Comparison of ENCODE assay signal across 31 mouse cellular contexts in genomic region chr1:61321513-61322145, GRCm38 (mm10).
DNase-seq lines count a peak whose midpoint lies in the region; ATAC-seq and TF ChIP-seq lines count a peak whose summit lies in the region.
"Had no signal": no experiment of that assay in that cellular context is flagged by ENCODE, and none has a peak within 500 bp of the region (broad histone marks: within the 10 kb centered on the region; RNA-seq: fewer than 3 reads in every experiment).

No protein-coding gene starts in this region.

- 53% methylated on average over 6 of the region's 6 CpGs for WGBS in kidney, embryonic 15.5 days
- 43% methylated on average over 6 of the region's 6 CpGs for WGBS in limb, embryonic 14.5 days

- H3K4me2 ChIP-seq in kidney, embryonic 15.5 days = no peak overlapping the region
- no peak overlapping the region for H3K4me2 ChIP-seq in limb, embryonic 14.5 days (replicated peaks; ENCODE audit: low read depth, low read length, severe bottlenecking)
- H3K4me2 ChIP-seq: forebrain, embryonic 12.5 days; heart, embryonic 11.5 days; hindbrain, embryonic 14.5 days; liver, embryonic 12.5 days; neural tube, embryonic 15.5 days had no signal

- H3K4me1 ChIP-seq in kidney, embryonic 15.5 days = 0 out of 2 replicates have a peak, but pooled peaks cover 4% of the 10 kb centered on the region
- peaks cover 9% of the 10 kb centered on the region for H3K4me1 ChIP-seq in limb, embryonic 14.5 days (ENCODE audit: control insufficient read depth, insufficient read depth, low read length)
- H3K4me1 ChIP-seq: forebrain, embryonic 12.5 days; liver, embryonic 12.5 days; neural tube, embryonic 15.5 days had no signal

- peak; percentile 77 for ATAC-seq in kidney, embryonic 15.5 days (replicated peaks; ENCODE audit: low FRiP score)
- peak; percentile 50; the same call in 1 of the 2 replicates for ATAC-seq in limb, embryonic 14.5 days (ENCODE audit: low FRiP score, low read depth)
- ATAC-seq in erythroid progenitor cell, adult 5-6 weeks (replicated peaks; ENCODE audit: low FRiP score, poor library complexity, severe bottlenecking) = no peak
- ATAC-seq: CD4-positive, CD25-positive, alpha-beta regulatory T cell, adult 4 months; intestine, postnatal 0 days; liver, embryonic 12.5 days; liver, postnatal 0 days had no signal

- no peak overlapping the region for H3K4me3 ChIP-seq in kidney, embryonic 15.5 days (replicated peaks)
- no peak overlapping the region for H3K4me3 ChIP-seq in limb, embryonic 14.5 days (replicated peaks; ENCODE audit: low read length)
- H3K4me3 ChIP-seq: erythroblast, embryonic 14.5 days; forebrain, embryonic 12.5 days; gastrocnemius, adult 2 months; layer of hippocampus, adult 2 months; left cerebral cortex, adult 2 months; liver, embryonic 12.5 days; neural tube, embryonic 15.5 days had no signal

- H3K36me3 ChIP-seq in kidney, embryonic 15.5 days = no peaks in the 10 kb centered on the region
- no peaks in the 10 kb centered on the region for H3K36me3 ChIP-seq in limb, embryonic 14.5 days (ENCODE audit: control insufficient read depth, insufficient read depth, low read length)
- H3K36me3 ChIP-seq: forebrain, embryonic 12.5 days; liver, embryonic 12.5 days; neural tube, embryonic 15.5 days had no signal

- no peak overlapping the region for H3K9ac ChIP-seq in kidney, embryonic 15.5 days
- H3K9ac ChIP-seq in limb, embryonic 14.5 days (ENCODE audit: low read depth, low read length, severe bottlenecking) = no peak overlapping the region
- H3K9ac ChIP-seq: forebrain, embryonic 12.5 days; hindbrain, embryonic 14.5 days; liver, embryonic 12.5 days; liver, postnatal 0 days; neural tube, embryonic 15.5 days had no signal

- H3K27ac ChIP-seq in kidney, embryonic 15.5 days = no peak overlapping the region
- peak overlapping the region; percentile 55; the same call in 1 of the 2 replicates for H3K27ac ChIP-seq in limb, embryonic 14.5 days (replicated peaks; ENCODE audit: low read depth, low read length)
- H3K27ac ChIP-seq: forebrain, embryonic 12.5 days; gastrocnemius, adult 2 months; hindbrain, embryonic 14.5 days; layer of hippocampus, adult 2 months; left cerebral cortex, adult 2 months; liver, embryonic 12.5 days; macrophage; neural tube, embryonic 15.5 days had no signal

- TF ChIP-seq POLR2A in limb, embryonic 14.5 days (IDR thresholded peaks at IDR 0.05; ENCODE audit: borderline replicate concordance, extremely low read depth, insufficient read depth, insufficient read length) = no peak

- no peak for DNase-seq in kidney, postnatal 4 days
- peak; percentile 20 for DNase-seq in right cerebral cortex, adult 18-20 months
- DNase-seq in right cerebral cortex, postnatal 4 days = no peak
- DNase-seq in forelimb bud, embryonic 11.5 days (ENCODE audit: low read depth, low spot score) = peak; percentile 69
- DNase-seq in limb, embryonic 14.5 days (ENCODE audit: low spot score) = peak; percentile 32
- DNase-seq in urinary bladder, adult 2 months (ENCODE audit: low spot score) = no peak
- DNase-seq: adrenal gland, postnatal 25 days; cerebellum, adult 2 months; cerebellum, postnatal 14 days; gastrocnemius, adult 2 months; gastrocnemius, postnatal 36 days; heart, adult 18-20 months; heart, postnatal 4 days; kidney, postnatal 10 days; liver, postnatal 0 days; midbrain, embryonic 14.5 days; retina, postnatal 1 day; thymus, postnatal 4 days had no signal

- no peaks in the 10 kb centered on the region for H3K27me3 ChIP-seq in kidney, embryonic 15.5 days
- H3K27me3 ChIP-seq in limb, embryonic 14.5 days (ENCODE audit: control insufficient read depth, insufficient read depth, low read length) = no peaks in the 10 kb centered on the region
- H3K27me3 ChIP-seq: liver, embryonic 12.5 days had no signal

- no peaks in the 10 kb centered on the region for H3K9me3 ChIP-seq in kidney, embryonic 15.5 days (replicated peaks)
- H3K9me3 ChIP-seq in limb, embryonic 14.5 days (ENCODE audit: control insufficient read depth, low read length) = no peaks in the 10 kb centered on the region
- H3K9me3 ChIP-seq: forebrain, embryonic 12.5 days; liver, embryonic 12.5 days; neural tube, embryonic 15.5 days had no signal

Comparison
In these comparisons a context has a peak if more than half of its experiments do, and no peak if none do; other contexts are left out.
1. DNase-seq: peak in right cerebral cortex, adult 18-20 months (single experiment), forelimb bud, embryonic 11.5 days (single experiment) and limb, embryonic 14.5 days (single experiment); none in kidney, postnatal 4 days (0 of 2), right cerebral cortex, postnatal 4 days (single experiment) and urinary bladder, adult 2 months (single experiment).